Mouse (Mus musculus): ENCODE measurements around the gene Gm42906.

DNA sequence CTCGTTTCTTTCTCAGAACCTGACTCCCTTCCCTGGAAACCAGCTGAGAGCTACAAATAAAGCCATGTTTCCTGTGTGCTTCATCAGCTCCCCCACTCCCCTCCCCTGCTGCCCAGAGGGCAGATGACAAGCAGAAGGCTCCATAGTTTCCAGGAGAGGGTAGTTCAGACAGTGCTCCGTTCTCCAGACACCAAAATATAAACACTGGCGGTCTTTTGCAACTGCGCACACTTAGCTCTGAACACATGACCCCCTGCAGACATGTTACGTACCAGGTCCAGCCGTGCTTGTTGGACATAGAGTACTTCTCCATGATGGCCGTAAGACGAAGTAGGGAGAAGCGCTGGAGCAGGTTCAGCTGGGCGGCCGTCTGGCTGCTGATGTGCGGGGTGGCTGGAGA lies 367.5 kb downstream of the Gm42906 start:
- peak; percentile 37; the same call in 1 of the 2 replicates for TF ChIP-seq CTCF (IDR thresholded peaks at IDR 0.05)
- TF ChIP-seq EP300 (IDR thresholded peaks at IDR 0.05) = peak; percentile 41; the same call in 1 of the 2 replicates

Data from lung, postnatal 0 days (tissue).